Mouse (Mus musculus): ENCODE results near the gene Map6. TPM values are rescaled to one million over a fixed set of nuclear protein-coding genes. Genes with fewer than 3 reads are reported as not detected.

Gene Map6
- polyA plus RNA-seq, 1 experiment from 2014 or later = 106 TPM

- Histone ChIP-seq H3K9me3 (no peaks in the 10 kb centered on the region), H3K27ac (no peak overlapping the region; the same call in 1 of the 2 replicates), H3K4me2 (replicated peaks) (no peak overlapping the region), H3K36me3 (peaks cover 40% of the 10 kb centered on the region), H3K4me1 (replicated peaks) (peaks cover 82% of the 10 kb centered on the region), H3K4me3 (replicated peaks) (no peak overlapping the region), H3K9ac (replicated peaks) (no peak overlapping the region), H3K27me3 (peaks cover 14% of the 10 kb centered on the region; the same call in 1 of the 2 replicates)
- ATAC-seq = no peak
- WGBS = 86% methylated on average over 7 of the region's 7 CpGs
Measured at GRCm38 (mm10) chr7:99316207-99316606, 49.0 kb downstream of the Map6 start.

GRCm38 (mm10) chr7:99317475-99317874, 50.2 kb downstream of the Map6 start:
- H3K9ac ChIP-seq (replicated peaks) = no peak overlapping the region
- H3K4me3 ChIP-seq (replicated peaks) = no peak overlapping the region
- H3K27ac ChIP-seq = no peak overlapping the region
- 59% methylated on average over 7 of the region's 7 CpGs for WGBS
- no peak for ATAC-seq
- peaks cover 14% of the 10 kb centered on the region; the same call in 1 of the 2 replicates for H3K27me3 ChIP-seq
- no peak overlapping the region for H3K4me2 ChIP-seq (replicated peaks)
- H3K4me1 ChIP-seq (replicated peaks) = peaks cover 70% of the 10 kb centered on the region
- no peaks in the 10 kb centered on the region for H3K9me3 ChIP-seq
- peaks cover 50% of the 10 kb centered on the region for H3K36me3 ChIP-seq

GRCm38 (mm10) chr7:99320524-99320923, 53.3 kb downstream of the Map6 start:
- H3K9me3 ChIP-seq = no peaks in the 10 kb centered on the region
- no peak overlapping the region for H3K4me2 ChIP-seq (replicated peaks)
- H3K9ac ChIP-seq (replicated peaks) = peak overlapping the region; percentile 57
- H3K4me3 ChIP-seq (replicated peaks) = no peak overlapping the region
- peak; percentile 47 for ATAC-seq
- H3K27me3 ChIP-seq = peaks cover 14% of the 10 kb centered on the region; the same call in 1 of the 2 replicates
- whole genome bisulfite sequencing = 36% methylated on average over 14 of the region's 14 CpGs
- H3K4me1 ChIP-seq (replicated peaks) = peaks cover 52% of the 10 kb centered on the region
- H3K27ac ChIP-seq = peak overlapping the region; percentile 75
- H3K36me3 ChIP-seq = peaks cover 59% of the 10 kb centered on the region

- WGBS = 91% methylated on average over 6 of the region's 6 CpGs
- H3K9me3 ChIP-seq = no peaks in the 10 kb centered on the region
- H3K36me3 ChIP-seq = peaks cover 45% of the 10 kb centered on the region
- H3K9ac ChIP-seq (replicated peaks) = no peak overlapping the region
- peaks cover 4% of the 10 kb centered on the region; the same call in 1 of the 2 replicates for H3K27me3 ChIP-seq
- no peak for ATAC-seq
- no peak overlapping the region for H3K4me3 ChIP-seq (replicated peaks)
- peaks cover 53% of the 10 kb centered on the region for H3K4me1 ChIP-seq (replicated peaks)
- H3K4me2 ChIP-seq (replicated peaks) = no peak overlapping the region
- H3K27ac ChIP-seq = no peak overlapping the region
Measured at GRCm38 (mm10) chr7:99322691-99323320, 55.6 kb downstream of the Map6 start.

GRCm38 (mm10) chr7:99323321-99323700, 56.1 kb downstream of the Map6 start:
- Histone ChIP-seq H3K4me3 (replicated peaks) (no peak overlapping the region), H3K9ac (replicated peaks) (no peak overlapping the region), H3K36me3 (peaks cover 43% of the 10 kb centered on the region), H3K27ac (no peak overlapping the region), H3K4me2 (replicated peaks) (no peak overlapping the region), H3K9me3 (no peaks in the 10 kb centered on the region), H3K4me1 (replicated peaks) (peaks cover 51% of the 10 kb centered on the region), H3K27me3 (peaks cover 3% of the 10 kb centered on the region; the same call in 1 of the 2 replicates)
- WGBS = 92% methylated on average over 9 of the region's 9 CpGs
- no peak for ATAC-seq

- WGBS = 32% methylated on average over 10 of the region's 10 CpGs
Measured at GRCm38 (mm10) chr7:99324810-99325209, 57.6 kb downstream of the Map6 start.

GRCm38 (mm10) chr7:99326128-99326527, 58.9 kb downstream of the Map6 start:
- no peaks in the 10 kb centered on the region for H3K27me3 ChIP-seq
- H3K4me3 ChIP-seq (replicated peaks) = no peak overlapping the region
- H3K36me3 ChIP-seq = peaks cover 44% of the 10 kb centered on the region
- peaks cover 35% of the 10 kb centered on the region for H3K4me1 ChIP-seq (replicated peaks)
- no peak overlapping the region for H3K27ac ChIP-seq
- WGBS = 78% methylated on average over 6 of the region's 6 CpGs
- H3K4me2 ChIP-seq (replicated peaks) = no peak overlapping the region
- no peak for ATAC-seq
- no peak overlapping the region for H3K9ac ChIP-seq (replicated peaks)
- H3K9me3 ChIP-seq = no peaks in the 10 kb centered on the region

More at GRCm38 (mm10) chr7:99324810-99325209, 57.6 kb downstream of the Map6 start:
- no peak overlapping the region for H3K4me3 ChIP-seq (replicated peaks)
- no peak for ATAC-seq
- peak overlapping the region; percentile 65 for H3K27ac ChIP-seq
- H3K9me3 ChIP-seq = no peaks in the 10 kb centered on the region
- H3K36me3 ChIP-seq = peaks cover 43% of the 10 kb centered on the region
- no peaks in the 10 kb centered on the region for H3K27me3 ChIP-seq
- 0 out of 2 replicates have a peak overlapping the region, but pooled peaks have one; percentile 15 for H3K4me2 ChIP-seq (replicated peaks)
- no peak overlapping the region for H3K9ac ChIP-seq (replicated peaks)
- peaks cover 49% of the 10 kb centered on the region for H3K4me1 ChIP-seq (replicated peaks)

- Histone ChIP-seq H3K36me3 (peaks cover 25% of the 10 kb centered on the region), H3K4me3 (replicated peaks) (no peak overlapping the region), H3K27ac (0 out of 2 replicates have a peak overlapping the region, but pooled peaks have one; percentile 8), H3K27me3 (no peaks in the 10 kb centered on the region), H3K4me2 (replicated peaks) (no peak overlapping the region), H3K9me3 (no peaks in the 10 kb centered on the region), H3K9ac (replicated peaks) (no peak overlapping the region), H3K4me1 (replicated peaks) (peaks cover 39% of the 10 kb centered on the region)
- WGBS = 37% methylated on average over 4 of the region's 4 CpGs
- no peak; the same call in 1 of the 2 replicates for ATAC-seq
Measured at GRCm38 (mm10) chr7:99328847-99329246, 61.6 kb downstream of the Map6 start.

GRCm38 (mm10) chr7:99330012-99330411, 62.8 kb downstream of the Map6 start:
- H3K4me3 ChIP-seq (replicated peaks) = no peak overlapping the region
- H3K36me3 ChIP-seq = peaks cover 33% of the 10 kb centered on the region
- H3K9ac ChIP-seq (replicated peaks) = no peak overlapping the region
- whole genome bisulfite sequencing = 95% methylated on average over 5 of the region's 5 CpGs
- no peak for ATAC-seq
- H3K9me3 ChIP-seq = no peaks in the 10 kb centered on the region
- no peak overlapping the region for H3K4me2 ChIP-seq (replicated peaks)
- no peaks in the 10 kb centered on the region for H3K27me3 ChIP-seq
- no peak overlapping the region for H3K27ac ChIP-seq
- H3K4me1 ChIP-seq (replicated peaks) = peaks cover 35% of the 10 kb centered on the region

- no peak overlapping the region for H3K4me3 ChIP-seq (replicated peaks)
- peak overlapping the region; percentile 39; the same call in 1 of the 2 replicates for H3K9ac ChIP-seq (replicated peaks)
- 50% methylated on average over 12 of the region's 12 CpGs for WGBS
- no peaks in the 10 kb centered on the region for H3K9me3 ChIP-seq
- no peaks in the 10 kb centered on the region for H3K27me3 ChIP-seq
- peaks cover 47% of the 10 kb centered on the region for H3K36me3 ChIP-seq
- peaks cover 27% of the 10 kb centered on the region for H3K4me1 ChIP-seq (replicated peaks)
- peak overlapping the region; percentile 14; the same call in 1 of the 2 replicates for H3K27ac ChIP-seq
- H3K4me2 ChIP-seq (replicated peaks) = no peak overlapping the region
- ATAC-seq = peak; percentile 69
Measured at GRCm38 (mm10) chr7:99332774-99333480, 65.7 kb downstream of the Map6 start.

- Histone ChIP-seq H3K27me3 (no peaks in the 10 kb centered on the region), H3K9ac (replicated peaks) (no peak overlapping the region), H3K36me3 (peaks cover 45% of the 10 kb centered on the region), H3K4me2 (replicated peaks) (no peak overlapping the region), H3K27ac (peak overlapping the region; percentile 0), H3K4me1 (replicated peaks) (no peaks in the 10 kb centered on the region), H3K4me3 (replicated peaks) (no peak overlapping the region), H3K9me3 (no peaks in the 10 kb centered on the region)
- ATAC-seq = no peak
- WGBS = 87% methylated on average over 8 of the region's 8 CpGs
Measured at GRCm38 (mm10) chr7:99340736-99341135, 73.5 kb downstream of the Map6 start.

GRCm38 (mm10) chr7:99343577-99343976, 76.3 kb downstream of the Map6 start:
- H3K4me3 ChIP-seq (replicated peaks) = no peak overlapping the region
- 85% methylated on average over 4 of the region's 4 CpGs for WGBS
- H3K36me3 ChIP-seq = peaks cover 47% of the 10 kb centered on the region
- no peaks in the 10 kb centered on the region for H3K27me3 ChIP-seq
- no peaks in the 10 kb centered on the region for H3K4me1 ChIP-seq (replicated peaks)
- no peaks in the 10 kb centered on the region for H3K9me3 ChIP-seq
- no peak overlapping the region for H3K27ac ChIP-seq
- ATAC-seq = no peak
- H3K9ac ChIP-seq (replicated peaks) = no peak overlapping the region
- no peak overlapping the region for H3K4me2 ChIP-seq (replicated peaks)
